Mouse (Mus musculus): ENCODE results near the gene Kcnip4. TPM values are rescaled to one million over a fixed set of nuclear protein-coding genes. Genes with fewer than 3 reads are reported as not detected.

Gene Kcnip4
- polyA plus RNA-seq, 1 experiment = 0.06 TPM

DNA sequence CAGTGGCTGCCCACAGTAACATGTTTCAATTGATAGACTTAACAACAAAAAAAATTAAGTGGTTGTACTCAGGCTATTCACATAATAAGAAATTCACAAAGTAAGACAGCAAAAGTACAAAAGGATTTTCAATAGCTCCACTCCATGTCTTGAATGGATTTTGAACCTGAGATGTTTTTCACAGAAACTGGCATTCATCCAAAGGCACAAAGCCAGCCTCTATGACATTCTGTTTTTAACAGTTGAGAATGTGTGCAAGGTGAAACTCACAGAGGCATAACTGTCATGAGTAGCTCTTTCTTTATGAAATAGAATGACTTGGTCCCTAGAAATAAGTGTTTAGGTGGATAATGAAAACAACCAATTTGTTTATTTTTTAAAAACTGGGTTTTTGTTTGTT lies 206.0 kb downstream of the Kcnip4 start:
- Histone ChIP-seq H3ac (ENCODE audit: control insufficient read depth, insufficient read length) (no peak overlapping the region), H3K79me2 (ENCODE audit: control insufficient read depth, insufficient read depth) (no peaks in the 10 kb centered on the region), H3K36me3 (ENCODE audit: control insufficient read depth, insufficient read depth) (no peaks in the 10 kb centered on the region), H3K4me3 (no peak overlapping the region), H3K27me3 (ENCODE audit: control insufficient read depth, insufficient read depth, insufficient read length) (no peaks in the 10 kb centered on the region), H3K4me2 (ENCODE audit: low read depth) (no peak overlapping the region)
- no peak for TF ChIP-seq MYOD1 (IDR thresholded peaks at IDR 0.05; ENCODE audit: control insufficient read depth in 1 of 3, insufficient read length in 2 of 3, low read depth in 2 of 3)
- no peak for TF ChIP-seq POLR2A (IDR thresholded peaks at IDR 0.05; ENCODE audit: insufficient read length, low read depth)
- no peak for TF ChIP-seq MAX (IDR thresholded peaks at IDR 0.05; ENCODE audit: low read depth)
- no peak for TF ChIP-seq USF1 (IDR thresholded peaks at IDR 0.05; ENCODE audit: low read depth)
- no peak for TF ChIP-seq SRF (IDR thresholded peaks at IDR 0.05; ENCODE audit: control insufficient read depth, insufficient read length, low read depth)
- TF ChIP-seq REST (IDR thresholded peaks at IDR 0.05; ENCODE audit: insufficient read depth, insufficient read length) = no peak
- TF ChIP-seq CEBPB (IDR thresholded peaks at IDR 0.05; ENCODE audit: insufficient read depth, poor library complexity, severe bottlenecking) = no peak
- no peak for TF ChIP-seq TCF12 (IDR thresholded peaks at IDR 0.05; ENCODE audit: insufficient read depth, poor library complexity, severe bottlenecking)
- TF ChIP-seq E2F4 (IDR thresholded peaks at IDR 0.05; ENCODE audit: insufficient read depth) = no peak
- no peak for TF ChIP-seq POLR2AphosphoS2 (IDR thresholded peaks at IDR 0.05; ENCODE audit: insufficient read length, low read depth)
- no peak for TF ChIP-seq TCF3 (IDR thresholded peaks at IDR 0.05; ENCODE audit: insufficient read length, low read depth)
- no peak for TF ChIP-seq MYOG (IDR thresholded peaks at IDR 0.05; ENCODE audit: control insufficient read depth in 1 of 3, insufficient read depth in 1 of 3, insufficient read length in 2 of 3, low read depth in 2 of 3)

DNA sequence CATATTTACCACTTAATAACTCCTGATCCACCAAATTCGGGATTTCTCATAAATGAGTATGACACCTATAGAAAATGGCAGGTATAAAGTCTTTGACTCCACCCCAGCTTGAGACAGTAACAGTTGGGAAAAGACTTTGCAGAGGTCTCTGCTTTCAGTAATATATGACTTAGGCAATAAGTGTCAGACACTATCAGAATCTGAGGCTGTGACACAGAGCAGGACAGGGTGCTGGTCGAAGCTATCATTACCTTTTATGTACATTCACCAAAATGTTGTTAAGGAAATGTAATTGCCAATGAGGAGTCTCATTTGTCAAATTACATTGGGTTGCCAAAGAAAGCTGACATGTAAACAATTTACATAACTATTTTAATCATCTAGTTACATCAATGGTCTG lies 206.8 kb downstream of the Kcnip4 start:
- TF ChIP-seq TCF3 (IDR thresholded peaks at IDR 0.05; ENCODE audit: insufficient read length, low read depth) (no peak), E2F4 (IDR thresholded peaks at IDR 0.05; ENCODE audit: insufficient read depth) (no peak), REST (IDR thresholded peaks at IDR 0.05; ENCODE audit: insufficient read depth, insufficient read length) (no peak), TCF12 (IDR thresholded peaks at IDR 0.05; ENCODE audit: insufficient read depth, poor library complexity, severe bottlenecking) (no peak), POLR2AphosphoS2 (IDR thresholded peaks at IDR 0.05; ENCODE audit: insufficient read length, low read depth) (no peak), SRF (IDR thresholded peaks at IDR 0.05; ENCODE audit: control insufficient read depth, insufficient read length, low read depth) (no peak), MYOG (IDR thresholded peaks at IDR 0.05; ENCODE audit: control insufficient read depth in 1 of 3, insufficient read depth in 1 of 3, insufficient read length in 2 of 3, low read depth in 2 of 3) (no peak), MAX (IDR thresholded peaks at IDR 0.05; ENCODE audit: low read depth) (no peak), POLR2A (IDR thresholded peaks at IDR 0.05; ENCODE audit: insufficient read length, low read depth) (no peak), MYOD1 (IDR thresholded peaks at IDR 0.05; ENCODE audit: control insufficient read depth in 1 of 3, insufficient read length in 2 of 3, low read depth in 2 of 3) (no peak), USF1 (IDR thresholded peaks at IDR 0.05; ENCODE audit: low read depth) (no peak), CEBPB (IDR thresholded peaks at IDR 0.05; ENCODE audit: insufficient read depth, poor library complexity, severe bottlenecking) (no peak)
- H3K4me2 ChIP-seq (ENCODE audit: low read depth) = no peak overlapping the region
- no peaks in the 10 kb centered on the region for H3K27me3 ChIP-seq (ENCODE audit: control insufficient read depth, insufficient read depth, insufficient read length)
- no peak overlapping the region for H3ac ChIP-seq (ENCODE audit: control insufficient read depth, insufficient read length)
- no peaks in the 10 kb centered on the region for H3K79me2 ChIP-seq (ENCODE audit: control insufficient read depth, insufficient read depth)
- H3K36me3 ChIP-seq (ENCODE audit: control insufficient read depth, insufficient read depth) = no peaks in the 10 kb centered on the region
- H3K4me3 ChIP-seq = no peak overlapping the region

DNA sequence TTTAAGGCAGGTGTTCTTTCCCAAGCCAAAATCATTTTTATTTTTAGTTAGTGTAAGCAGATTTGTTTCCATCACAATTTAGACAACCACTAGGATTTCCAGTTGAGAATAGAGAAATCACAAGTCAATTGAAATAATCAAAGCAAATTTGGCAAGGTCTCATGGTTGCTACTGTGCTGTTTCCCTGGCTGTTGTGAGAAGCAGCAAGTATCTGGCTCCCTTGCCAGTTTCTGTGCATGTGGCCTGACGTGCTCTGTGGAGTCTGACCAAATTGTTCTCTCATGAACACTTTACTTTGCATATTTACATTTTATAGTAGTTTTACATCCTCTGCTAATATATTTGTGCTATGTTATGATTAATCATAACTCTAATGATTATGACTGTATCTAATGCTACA lies 217.9 kb downstream of the Kcnip4 start:
- no peaks in the 10 kb centered on the region for H3K79me2 ChIP-seq (ENCODE audit: control insufficient read depth, insufficient read depth)
- TF ChIP-seq POLR2A (IDR thresholded peaks at IDR 0.05; ENCODE audit: insufficient read length, low read depth) (no peak), REST (IDR thresholded peaks at IDR 0.05; ENCODE audit: insufficient read depth, insufficient read length) (no peak), E2F4 (IDR thresholded peaks at IDR 0.05; ENCODE audit: insufficient read depth) (no peak), TCF3 (IDR thresholded peaks at IDR 0.05; ENCODE audit: insufficient read length, low read depth) (no peak), USF1 (IDR thresholded peaks at IDR 0.05; ENCODE audit: low read depth) (no peak), MYOG (IDR thresholded peaks at IDR 0.05; ENCODE audit: control insufficient read depth in 1 of 3, insufficient read depth in 1 of 3, insufficient read length in 2 of 3, low read depth in 2 of 3) (no peak), CEBPB (IDR thresholded peaks at IDR 0.05; ENCODE audit: insufficient read depth, poor library complexity, severe bottlenecking) (no peak), TCF12 (IDR thresholded peaks at IDR 0.05; ENCODE audit: insufficient read depth, poor library complexity, severe bottlenecking) (no peak), POLR2AphosphoS2 (IDR thresholded peaks at IDR 0.05; ENCODE audit: insufficient read length, low read depth) (no peak), MAX (IDR thresholded peaks at IDR 0.05; ENCODE audit: low read depth) (no peak), MYOD1 (IDR thresholded peaks at IDR 0.05; ENCODE audit: control insufficient read depth in 1 of 3, insufficient read length in 2 of 3, low read depth in 2 of 3) (no peak), SRF (IDR thresholded peaks at IDR 0.05; ENCODE audit: control insufficient read depth, insufficient read length, low read depth) (no peak)
- H3K27me3 ChIP-seq (ENCODE audit: control insufficient read depth, insufficient read depth, insufficient read length) = no peaks in the 10 kb centered on the region
- H3K4me3 ChIP-seq = no peak overlapping the region
- H3ac ChIP-seq (ENCODE audit: control insufficient read depth, insufficient read length) = no peak overlapping the region
- no peaks in the 10 kb centered on the region for H3K36me3 ChIP-seq (ENCODE audit: control insufficient read depth, insufficient read depth)
- H3K4me2 ChIP-seq (ENCODE audit: low read depth) = no peak overlapping the region

DNA sequence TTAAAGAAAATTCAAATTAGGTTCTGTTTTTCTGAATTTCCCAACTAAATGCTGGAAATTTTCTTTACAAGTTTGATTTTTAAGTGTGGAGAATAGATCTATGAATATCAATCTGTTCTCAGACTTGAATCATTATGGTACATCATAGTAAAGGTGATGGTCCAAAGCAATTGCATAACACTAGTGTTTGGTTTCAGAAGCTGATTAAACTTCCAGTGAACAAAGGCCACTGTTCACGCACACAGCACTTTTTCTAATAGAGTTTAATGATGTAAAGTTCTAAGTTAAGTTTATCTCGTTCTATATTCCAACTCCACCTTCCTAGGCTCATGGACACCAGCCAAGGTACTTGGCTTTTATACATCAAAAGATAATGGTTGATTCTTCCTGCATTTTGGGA lies 219.4 kb downstream of the Kcnip4 start:
- H3K4me2 ChIP-seq (ENCODE audit: low read depth) = no peak overlapping the region
- no peaks in the 10 kb centered on the region for H3K79me2 ChIP-seq (ENCODE audit: control insufficient read depth, insufficient read depth)
- H3K27me3 ChIP-seq (ENCODE audit: control insufficient read depth, insufficient read depth, insufficient read length) = no peaks in the 10 kb centered on the region
- H3ac ChIP-seq (ENCODE audit: control insufficient read depth, insufficient read length) = no peak overlapping the region
- no peak for TF ChIP-seq E2F4 (IDR thresholded peaks at IDR 0.05; ENCODE audit: insufficient read depth)
- no peak for TF ChIP-seq MAX (IDR thresholded peaks at IDR 0.05; ENCODE audit: low read depth)
- no peak for TF ChIP-seq MYOD1 (IDR thresholded peaks at IDR 0.05; ENCODE audit: control insufficient read depth in 1 of 3, insufficient read length in 2 of 3, low read depth in 2 of 3)
- no peak overlapping the region for H3K4me3 ChIP-seq
- H3K36me3 ChIP-seq (ENCODE audit: control insufficient read depth, insufficient read depth) = no peaks in the 10 kb centered on the region

DNA sequence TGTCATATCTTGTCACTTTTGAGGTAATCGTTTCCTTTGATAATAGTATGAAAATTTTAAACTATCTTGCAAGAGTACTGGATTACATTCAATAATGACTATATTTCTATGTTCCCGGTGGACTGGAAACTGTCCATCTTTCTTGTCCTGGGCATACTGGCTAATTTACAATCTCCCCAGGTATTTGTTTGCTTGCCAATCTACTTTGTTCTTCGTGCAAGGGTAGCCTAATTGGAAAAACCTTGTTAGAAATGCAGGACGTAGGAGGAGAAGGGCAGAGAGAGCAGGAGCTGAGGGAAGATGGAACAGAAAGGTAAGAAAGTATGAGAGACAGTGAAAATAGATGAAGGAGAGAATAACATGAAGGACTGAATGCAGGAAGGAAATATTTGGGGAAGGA lies 226.1 kb downstream of the Kcnip4 start:
- no peaks in the 10 kb centered on the region for H3K27me3 ChIP-seq (ENCODE audit: control insufficient read depth, insufficient read depth, insufficient read length)
- no peak overlapping the region for H3K4me3 ChIP-seq
- H3ac ChIP-seq (ENCODE audit: control insufficient read depth, insufficient read length) = no peak overlapping the region
- no peaks in the 10 kb centered on the region for H3K79me2 ChIP-seq (ENCODE audit: control insufficient read depth, insufficient read depth)
- no peaks in the 10 kb centered on the region for H3K36me3 ChIP-seq (ENCODE audit: control insufficient read depth, insufficient read depth)
- TF ChIP-seq POLR2A (IDR thresholded peaks at IDR 0.05; ENCODE audit: insufficient read length, low read depth) = no peak
- no peak for TF ChIP-seq USF1 (IDR thresholded peaks at IDR 0.05; ENCODE audit: low read depth)
- no peak for TF ChIP-seq POLR2AphosphoS2 (IDR thresholded peaks at IDR 0.05; ENCODE audit: insufficient read length, low read depth)
- H3K4me2 ChIP-seq (ENCODE audit: low read depth) = no peak overlapping the region

Data from myocyte (in vitro differentiated cells).